Mouse (Mus musculus) neural tube, embryonic 15.5 days (tissue): ENCODE measurements around the gene Coa5. TPM values are rescaled to one million over a fixed set of nuclear protein-coding genes. Genes with fewer than 3 reads are reported as not detected.

ENCODE experiments used
- ATAC-seq: fragments of 200-750 bp; cut with Nextera tagmentation; 2 replicates; pipeline ENCODE4 v1.8.0; 2017; ENCODE audit warnings: mild to moderate bottlenecking, moderate TSS enrichment, moderate library complexity; ENCODE audit not compliant: low FRiP score
- H3K27ac ChIP-seq: fragments of 300-500 bp; sonication (generic); replicated peaks from 2 replicates; pipeline ENCODE4 v1.5.1; 2015; ENCODE audit warnings: mild to moderate bottlenecking, inconsistent platforms
- H3K27me3 ChIP-seq: fragments of 300-500 bp; sonication (generic); replicated peaks from 2 replicates; pipeline ENCODE4 v1.6.1; 2015; ENCODE audit warnings: inconsistent platforms
- H3K36me3 ChIP-seq: fragments of 300-500 bp; sonication (generic); 2 replicates; pipeline ENCODE4 v1.6.1; 2015; ENCODE audit warnings: inconsistent platforms
- H3K4me1 ChIP-seq: fragments of 300-500 bp; sonication (generic); 2 replicates; pipeline ENCODE4 v1.6.1; 2015; ENCODE audit warnings: inconsistent platforms
- H3K4me2 ChIP-seq: fragments of 300-500 bp; sonication (generic); 2 replicates; pipeline ENCODE4 v1.6.1; 2015; ENCODE audit warnings: inconsistent platforms, mild to moderate bottlenecking, moderate library complexity
- H3K4me3 ChIP-seq: fragments of 300-500 bp; sonication (generic); replicated peaks from 2 replicates; pipeline ENCODE4 v1.5.1; 2015; ENCODE audit warnings: mild to moderate bottlenecking, inconsistent platforms
- H3K9ac ChIP-seq: fragments of 300-500 bp; sonication (generic); replicated peaks from 2 replicates; pipeline ENCODE4 v1.6.1; 2015; ENCODE audit warnings: mild to moderate bottlenecking, inconsistent platforms
- H3K9me3 ChIP-seq: fragments of 300-500 bp; sonication (generic); replicated peaks from 2 replicates; pipeline ENCODE4 v1.6.1; 2016; ENCODE audit warnings: inconsistent platforms
- WGBS: fragments of 180-500 bp; shearing (Covaris S2); methylation state at CpG from one replicate; pipeline ENCODE4 v1.1.7; 2015; ENCODE audit warnings: mixed read lengths; 5-methylcytosine and 5-hydroxymethylcytosine counted together
- polyA plus RNA-seq: library from polyadenylated mRNA; unstranded; fragments of >200 nt; fragmentation: Nextera tagmentation; extraction: Ambion mirVana; gene quantifications from 2 replicates; pipeline ENCODE4 v1.2.1, GENCODE M21; 2015

Gene Coa5
- polyA plus RNA-seq, 1 experiment from 2014 or later = 59.6 TPM

DNA sequence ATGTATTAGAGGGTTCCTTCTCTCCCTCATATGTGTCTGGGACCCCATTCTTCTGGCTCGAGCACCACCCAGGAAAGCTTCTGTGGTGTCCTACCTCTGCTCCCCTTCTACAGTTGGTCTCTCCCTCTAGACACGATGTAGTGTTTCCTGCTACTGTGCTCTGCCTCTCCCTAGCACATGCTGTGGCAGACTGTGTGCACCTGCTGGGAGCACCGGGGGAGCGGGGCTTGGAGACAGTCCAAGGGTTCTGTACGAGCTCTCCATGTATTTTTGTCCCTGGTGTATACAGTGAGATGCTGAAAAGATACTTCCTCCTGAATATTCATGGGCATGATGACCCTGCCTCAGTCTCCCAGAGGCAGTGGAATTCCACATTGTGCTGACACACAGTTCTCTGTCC lies 36.7 kb downstream of the Coa5 start:
- Histone ChIP-seq H3K9ac (no peak overlapping the region), H3K4me1 (no peaks in the 10 kb centered on the region), H3K27me3 (no peaks in the 10 kb centered on the region), H3K27ac (no peak overlapping the region), H3K9me3 (no peaks in the 10 kb centered on the region), H3K4me2 (no peak overlapping the region), H3K36me3 (peaks cover 75% of the 10 kb centered on the region), H3K4me3 (no peak overlapping the region)
- no peak for ATAC-seq
- 68% methylated on average over 5 of the region's 5 CpGs for WGBS

DNA sequence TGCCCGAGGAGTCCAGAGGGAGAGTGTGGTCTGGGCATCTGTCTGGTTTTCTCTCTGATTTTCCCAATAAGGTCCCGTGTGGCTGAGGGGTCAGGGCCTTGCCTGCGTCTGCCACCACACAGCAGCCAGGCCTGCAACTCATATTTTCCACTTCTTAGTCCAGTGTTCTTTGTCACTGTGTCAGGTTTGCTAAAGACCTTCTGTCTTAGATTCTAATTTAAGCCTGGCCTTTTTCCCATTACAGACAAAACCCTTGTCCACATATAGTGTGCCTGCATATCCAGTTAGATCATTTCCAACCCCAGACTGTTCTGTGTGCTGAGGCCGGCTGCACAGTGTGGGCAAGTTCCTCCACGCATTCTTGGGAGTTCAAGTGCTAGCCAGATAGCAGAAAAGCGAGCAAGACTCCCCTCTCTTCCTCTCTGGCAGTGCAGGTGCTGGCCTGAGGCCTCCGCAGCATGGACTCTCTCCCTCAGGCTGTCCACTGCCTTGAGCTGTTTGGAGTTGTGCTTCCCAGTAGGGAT lies 43.4 kb downstream of the Coa5 start:
- Histone ChIP-seq H3K9me3 (no peaks in the 10 kb centered on the region), H3K27ac (no peak overlapping the region), H3K4me3 (no peak overlapping the region), H3K36me3 (peaks cover 36% of the 10 kb centered on the region), H3K9ac (no peak overlapping the region), H3K27me3 (no peaks in the 10 kb centered on the region), H3K4me1 (no peaks in the 10 kb centered on the region), H3K4me2 (no peak overlapping the region)
- WGBS = 83% methylated on average over 7 of the region's 7 CpGs
- ATAC-seq = no peak

GRCm38 (mm10) chr1:37384304-37384703 lies 45.6 kb downstream of the Coa5 start:
- ATAC-seq = no peak
- peaks cover 34% of the 10 kb centered on the region for H3K36me3 ChIP-seq
- 90% methylated on average over 3 of the region's 3 CpGs for WGBS

GRCm38 (mm10) chr1:37380913-37381312 lies 49.0 kb downstream of the Coa5 start:
- H3K4me3 ChIP-seq = no peak overlapping the region
- H3K27ac ChIP-seq = no peak overlapping the region
- ATAC-seq = no peak
- H3K9ac ChIP-seq = no peak overlapping the region
- H3K36me3 ChIP-seq = peaks cover 43% of the 10 kb centered on the region
- H3K27me3 ChIP-seq = no peaks in the 10 kb centered on the region
- no peaks in the 10 kb centered on the region for H3K4me1 ChIP-seq
- WGBS = 95% methylated on average over 5 of the region's 5 CpGs
- no peaks in the 10 kb centered on the region for H3K9me3 ChIP-seq
- H3K4me2 ChIP-seq = no peak overlapping the region

More at GRCm38 (mm10) chr1:37384304-37384703, 45.6 kb downstream of the Coa5 start:
- no peak overlapping the region for H3K4me3 ChIP-seq
- no peak overlapping the region for H3K9ac ChIP-seq
- H3K9me3 ChIP-seq = no peaks in the 10 kb centered on the region
- no peak overlapping the region for H3K4me2 ChIP-seq
- no peaks in the 10 kb centered on the region for H3K27me3 ChIP-seq
- H3K4me1 ChIP-seq = no peaks in the 10 kb centered on the region
- no peak overlapping the region for H3K27ac ChIP-seq

DNA sequence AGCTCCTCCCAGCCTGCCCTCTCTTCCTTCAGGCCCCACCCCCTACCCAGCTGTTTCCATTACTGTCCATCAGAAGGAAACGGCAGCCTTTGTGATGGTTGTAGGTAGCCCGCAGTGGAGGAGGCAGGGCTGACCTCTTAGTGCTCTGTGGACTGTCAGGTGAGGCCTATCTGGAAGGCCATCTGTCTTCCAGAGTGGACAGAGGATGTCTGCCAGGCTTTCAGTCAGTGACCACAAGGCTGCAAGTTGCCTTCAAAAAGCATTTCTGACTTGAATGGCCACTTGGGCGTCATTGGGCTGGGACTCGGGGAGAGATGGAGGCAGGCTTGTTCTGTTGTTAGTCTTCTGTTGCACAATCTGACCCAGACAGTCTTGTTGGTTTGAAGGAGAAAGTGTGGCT lies 50.4 kb downstream of the Coa5 start:
- Histone ChIP-seq H3K9ac (no peak overlapping the region), H3K27ac (no peak overlapping the region), H3K9me3 (no peaks in the 10 kb centered on the region), H3K36me3 (peaks cover 48% of the 10 kb centered on the region), H3K4me3 (no peak overlapping the region), H3K27me3 (no peaks in the 10 kb centered on the region), H3K4me2 (no peak overlapping the region), H3K4me1 (no peaks in the 10 kb centered on the region)
- 75% methylated on average over 4 of the region's 4 CpGs for WGBS
- no peak for ATAC-seq

GRCm38 (mm10) chr1:37378095-37378494 lies 51.8 kb downstream of the Coa5 start:
- Histone ChIP-seq H3K27ac (no peak overlapping the region), H3K4me1 (no peaks in the 10 kb centered on the region), H3K4me3 (no peak overlapping the region), H3K27me3 (no peaks in the 10 kb centered on the region), H3K9ac (no peak overlapping the region), H3K9me3 (no peaks in the 10 kb centered on the region), H3K4me2 (no peak overlapping the region), H3K36me3 (peaks cover 49% of the 10 kb centered on the region)
- ATAC-seq = no peak
- WGBS = 89% methylated on average over 5 of the region's 5 CpGs

DNA sequence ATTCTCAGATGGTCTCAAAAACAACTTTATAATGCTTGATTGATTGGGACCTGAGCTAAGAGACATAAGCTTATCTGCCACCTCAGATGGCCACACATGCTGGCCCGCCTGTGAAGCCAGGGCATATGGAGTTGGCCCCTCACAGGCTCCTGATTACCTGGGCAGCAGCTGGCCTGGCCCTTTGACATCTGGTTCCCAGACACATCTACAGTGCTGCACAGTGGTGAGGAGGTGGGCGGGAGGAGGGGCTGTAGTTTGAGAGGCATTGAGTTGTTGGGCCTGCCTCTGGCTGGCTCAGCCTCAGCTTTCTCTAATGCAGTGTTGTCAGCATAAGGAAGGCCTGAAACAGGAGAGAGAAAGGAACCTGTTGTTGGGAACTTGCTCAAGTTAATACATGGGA lies 53.2 kb downstream of the Coa5 start:
- H3K4me3 ChIP-seq = no peak overlapping the region
- H3K27me3 ChIP-seq = no peaks in the 10 kb centered on the region
- ATAC-seq = no peak
- H3K9me3 ChIP-seq = no peaks in the 10 kb centered on the region
- peaks cover 62% of the 10 kb centered on the region for H3K36me3 ChIP-seq
- H3K9ac ChIP-seq = no peak overlapping the region
- no peak overlapping the region for H3K27ac ChIP-seq
- WGBS = 96% methylated on average over 2 of the region's 2 CpGs
- H3K4me1 ChIP-seq = no peaks in the 10 kb centered on the region
- no peak overlapping the region for H3K4me2 ChIP-seq

- Histone ChIP-seq H3K27ac (no peak overlapping the region), H3K9ac (no peak overlapping the region), H3K4me1 (no peaks in the 10 kb centered on the region), H3K4me2 (no peak overlapping the region), H3K9me3 (no peaks in the 10 kb centered on the region), H3K4me3 (no peak overlapping the region), H3K36me3 (peaks cover 68% of the 10 kb centered on the region), H3K27me3 (no peaks in the 10 kb centered on the region)
- 93% methylated on average over 8 of the region's 8 CpGs for WGBS
- ATAC-seq = no peak
Measured at GRCm38 (mm10) chr1:37376177-37376576, 53.7 kb downstream of the Coa5 start.

- Histone ChIP-seq H3K4me2 (no peak overlapping the region), H3K27ac (no peak overlapping the region), H3K4me1 (no peaks in the 10 kb centered on the region), H3K27me3 (no peaks in the 10 kb centered on the region), H3K4me3 (no peak overlapping the region), H3K9me3 (no peaks in the 10 kb centered on the region), H3K9ac (no peak overlapping the region), H3K36me3 (peaks cover 69% of the 10 kb centered on the region)
- 92% methylated on average over 7 of the region's 7 CpGs for WGBS
- ATAC-seq = no peak
Measured at GRCm38 (mm10) chr1:37368768-37369385, 61.0 kb downstream of the Coa5 start.

GRCm38 (mm10) chr1:37368125-37368524 lies 61.8 kb downstream of the Coa5 start:
- Histone ChIP-seq H3K4me2 (no peak overlapping the region), H3K9me3 (no peaks in the 10 kb centered on the region), H3K27ac (no peak overlapping the region), H3K9ac (no peak overlapping the region), H3K27me3 (no peaks in the 10 kb centered on the region), H3K4me1 (no peaks in the 10 kb centered on the region), H3K4me3 (no peak overlapping the region), H3K36me3 (peaks cover 71% of the 10 kb centered on the region)
- no peak for ATAC-seq
- WGBS = 90% methylated on average over 10 of the region's 10 CpGs
